Mouse (Mus musculus) embryonic fibroblast, embryonic 13.5 days (primary cell): ENCODE measurements around the gene Ubald2. TPM values are rescaled to one million over a fixed set of nuclear protein-coding genes. Genes with fewer than 3 reads are reported as not detected.

ENCODE experiments used
- H3K27ac ChIP-seq: 2 replicates; pipeline ENCODE4 v1.5.1; 2012; ENCODE audit warnings: low read length, control low read depth, inconsistent platforms; ENCODE audit not compliant: insufficient read depth
- H3K4me1 ChIP-seq: 2 replicates; pipeline ENCODE4 v1.6.1; 2011; ENCODE audit warnings: low read length; ENCODE audit not compliant: control insufficient read depth, insufficient read depth
- H3K4me3 ChIP-seq: 2 replicates; pipeline ENCODE4 v1.5.1; 2011; ENCODE audit warnings: mild to moderate bottlenecking, control low read depth, low read length; ENCODE audit not compliant: insufficient read depth
- CTCF ChIP-seq: IDR thresholded peaks from 2 replicates; pipeline ENCODE4 v1.5.1; 2011; ENCODE audit warnings: mild to moderate bottlenecking, control low read depth, low read length, moderate library complexity, borderline replicate concordance; ENCODE audit not compliant: insufficient read depth
- POLR2A ChIP-seq: IDR thresholded peaks from 2 replicates; pipeline ENCODE4 v1.6.1; 2011; ENCODE audit warnings: low read depth, mild to moderate bottlenecking, control low read depth, low read length, moderate library complexity
- polyA plus RNA-seq: library from polyadenylated mRNA; stranded (reverse); fragments of >200 nt; gene quantifications from 2 replicates; pipeline ENCODE4 v1.2.4, GENCODE M21; 2011; ENCODE audit warnings: low read depth; ENCODE audit not compliant: missing spikeins, insufficient read length

Gene Ubald2
- polyA plus RNA-seq, 1 experiment, result 57.3 TPM

GRCm38 (mm10) chr11:116431428-116432077 lies 2.3 kb upstream of the Ubald2 start:
- 0 out of 2 replicates have a peak, but pooled peaks cover 6% of the 10 kb centered on the region for H3K4me1 ChIP-seq
- TF ChIP-seq CTCF (no peak), POLR2A (no peak)
- no peak overlapping the region for H3K27ac ChIP-seq
- H3K4me3 ChIP-seq, result no peak overlapping the region

DNA sequence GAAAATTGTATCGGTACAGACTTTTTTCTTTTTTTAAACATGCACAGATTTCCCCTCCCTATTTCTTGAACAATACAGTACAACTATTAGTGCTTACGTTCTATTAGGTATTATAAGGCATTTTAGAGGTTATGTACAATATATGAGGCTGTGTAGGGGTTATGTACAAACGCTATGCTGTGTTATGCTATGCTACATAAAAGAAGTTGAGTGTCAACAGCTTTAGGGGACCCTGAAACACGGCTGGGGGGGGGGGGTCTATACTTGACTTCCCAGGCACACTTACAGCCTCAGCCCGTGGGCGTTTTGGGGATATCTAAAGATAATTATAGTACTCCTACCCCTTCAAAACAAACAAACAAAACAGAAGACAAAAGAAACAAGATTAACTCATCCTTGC lies 1.8 kb upstream of the Ubald2 start:
- TF ChIP-seq CTCF, result no peak
- no peak for TF ChIP-seq POLR2A
- H3K27ac ChIP-seq, result no peak overlapping the region
- H3K4me3 ChIP-seq, result no peak overlapping the region
- H3K4me1 ChIP-seq, result peaks cover 11% of the 10 kb centered on the region; the same call in 1 of the 2 replicates

- Histone ChIP-seq H3K27ac (peak overlapping the region; percentile 69), H3K4me3 (0 out of 2 replicates have a peak overlapping the region, but pooled peaks have one; percentile 15), H3K4me1 (peaks cover 12% of the 10 kb centered on the region; the same call in 1 of the 2 replicates)
Observed at GRCm38 (mm10) chr11:116432593-116433355, 1.1 kb upstream of the Ubald2 start.

GRCm38 (mm10) chr11:116434287-116434966 lies 533 bp downstream of the Ubald2 start:
- TF ChIP-seq CTCF (no peak), POLR2A (no peak)
- H3K4me3 ChIP-seq, result peak overlapping the region; percentile 80
- peak overlapping the region; percentile 15; the same call in 1 of the 2 replicates for H3K27ac ChIP-seq

More at GRCm38 (mm10) chr11:116432593-116433355, 1.1 kb upstream of the Ubald2 start:
- TF ChIP-seq CTCF (no peak), POLR2A (no peak)

GRCm38 (mm10) chr11:116434967-116435752 lies 1.3 kb downstream of the Ubald2 start:
- peaks cover 12% of the 10 kb centered on the region; the same call in 1 of the 2 replicates for H3K4me1 ChIP-seq
- no peak for TF ChIP-seq CTCF
- TF ChIP-seq POLR2A, result peak; percentile 56; the same call in 1 of the 2 replicates

More at GRCm38 (mm10) chr11:116434287-116434966, 533 bp downstream of the Ubald2 start:
- peaks cover 12% of the 10 kb centered on the region; the same call in 1 of the 2 replicates for H3K4me1 ChIP-seq

DNA sequence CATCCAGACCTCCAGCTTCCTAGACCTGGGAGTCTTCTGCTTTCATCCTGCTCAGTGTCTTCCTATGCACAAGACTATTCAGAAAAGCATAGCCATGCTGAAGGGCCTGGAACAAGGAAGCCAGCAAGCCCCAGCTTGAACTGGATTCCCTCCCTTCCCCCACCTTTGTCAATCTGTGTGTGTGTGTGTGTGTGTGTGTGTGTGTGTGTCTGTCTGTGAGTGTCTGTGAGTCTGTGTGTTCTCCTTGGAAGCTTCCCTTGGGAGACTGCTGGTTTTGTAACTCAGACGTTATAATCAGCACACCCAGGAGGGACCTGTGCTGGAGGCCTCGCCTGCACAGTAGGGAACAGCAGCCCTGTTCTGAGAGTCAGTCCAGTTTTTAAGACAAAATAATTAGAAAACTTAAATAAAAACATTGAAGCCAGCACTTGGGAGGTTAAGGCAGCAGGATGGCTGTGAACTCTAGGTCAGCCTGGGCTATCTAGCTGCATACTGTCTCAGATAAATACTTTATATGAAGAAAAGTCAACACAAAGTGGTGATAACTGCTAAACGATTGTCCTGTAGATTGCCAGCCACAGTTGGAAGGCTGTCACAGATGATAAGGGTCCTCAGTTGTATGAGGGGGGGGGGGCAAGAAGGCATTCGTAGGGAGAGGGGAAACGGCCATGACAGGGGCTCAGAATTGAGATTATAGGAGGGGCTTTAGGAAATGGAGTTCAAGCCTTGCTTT lies 2.3 kb downstream of the Ubald2 start:
- TF ChIP-seq POLR2A (no peak), CTCF (no peak)
- peaks cover 12% of the 10 kb centered on the region; the same call in 1 of the 2 replicates for H3K4me1 ChIP-seq
- H3K27ac ChIP-seq, result no peak overlapping the region
- H3K4me3 ChIP-seq, result no peak overlapping the region

More at GRCm38 (mm10) chr11:116434967-116435752, 1.3 kb downstream of the Ubald2 start:
- Histone ChIP-seq H3K27ac (peak overlapping the region; percentile 15; the same call in 1 of the 2 replicates), H3K4me3 (peak overlapping the region; percentile 80)

DNA sequence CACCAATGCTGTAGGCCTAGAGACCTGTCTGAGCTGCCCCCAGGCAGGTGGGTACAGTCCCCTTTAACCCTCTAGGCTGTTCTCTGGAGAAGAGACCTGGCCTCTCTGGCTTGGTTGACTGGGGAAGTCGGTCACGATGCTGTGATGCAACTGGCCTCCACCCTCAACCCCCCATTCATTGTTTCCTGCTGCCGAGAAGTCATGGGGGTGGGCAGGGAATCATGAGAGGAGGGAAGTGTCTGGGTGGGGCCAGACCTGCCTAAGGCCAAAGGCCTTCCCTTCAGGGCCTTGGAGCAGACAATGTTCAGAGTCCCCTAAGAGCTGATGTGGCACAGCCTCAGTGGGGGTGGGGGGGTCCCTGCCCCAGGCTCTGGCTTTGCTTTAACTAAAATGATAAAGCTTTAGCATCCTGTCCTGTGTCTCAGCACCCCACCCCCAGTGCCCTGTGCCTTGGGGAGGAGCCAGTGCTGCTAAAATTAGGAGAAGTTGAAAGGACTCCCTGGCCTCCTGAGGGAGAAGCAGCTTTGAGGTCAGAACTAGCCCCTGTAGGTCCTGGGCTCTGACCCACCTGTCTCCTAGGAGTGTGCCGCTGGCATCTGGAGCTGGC lies 2.9 kb downstream of the Ubald2 start:
- Histone ChIP-seq H3K4me3 (no peak overlapping the region), H3K4me1 (peaks cover 12% of the 10 kb centered on the region; the same call in 1 of the 2 replicates), H3K27ac (no peak overlapping the region)
- TF ChIP-seq POLR2A (no peak), CTCF (no peak)

- Histone ChIP-seq H3K27ac (no peak overlapping the region), H3K4me1 (peaks cover 12% of the 10 kb centered on the region; the same call in 1 of the 2 replicates), H3K4me3 (no peak overlapping the region)
- TF ChIP-seq CTCF (no peak), POLR2A (no peak)
Observed at GRCm38 (mm10) chr11:116437541-116437940, 3.6 kb downstream of the Ubald2 start.
